Mouse (Mus musculus): ENCODE results near the gene Xrcc1.

DNA sequence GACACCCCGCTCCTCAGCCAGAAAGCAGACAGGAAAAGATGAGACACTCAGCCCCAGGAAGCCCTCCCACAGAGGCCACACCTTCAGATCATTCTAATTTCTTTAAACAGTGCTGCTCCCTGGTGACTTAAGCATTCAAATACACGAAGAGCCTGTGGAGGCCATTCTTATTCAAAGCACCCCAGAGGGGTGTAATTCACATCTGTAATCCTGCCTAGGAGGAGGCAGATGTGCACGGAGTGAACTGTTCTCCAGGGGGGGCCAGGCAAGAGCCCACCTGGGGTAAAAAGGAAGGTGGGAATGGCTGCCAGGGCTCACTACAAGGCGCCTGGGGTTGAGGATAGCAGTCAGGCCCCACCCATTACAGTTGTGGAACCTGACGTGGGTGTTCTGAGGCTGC, 29.0 kb upstream of the Xrcc1 start:
- TF ChIP-seq POLR2A (IDR thresholded peaks at IDR 0.05; ENCODE audit: extremely low read depth, insufficient read depth, low read length), result no peak
- TF ChIP-seq CTCF (IDR thresholded peaks at IDR 0.05; ENCODE audit: low read depth, low read length), result no peak
